Comparison of ENCODE assay signal across 9 mouse cellular contexts in the genomic region with DNA sequence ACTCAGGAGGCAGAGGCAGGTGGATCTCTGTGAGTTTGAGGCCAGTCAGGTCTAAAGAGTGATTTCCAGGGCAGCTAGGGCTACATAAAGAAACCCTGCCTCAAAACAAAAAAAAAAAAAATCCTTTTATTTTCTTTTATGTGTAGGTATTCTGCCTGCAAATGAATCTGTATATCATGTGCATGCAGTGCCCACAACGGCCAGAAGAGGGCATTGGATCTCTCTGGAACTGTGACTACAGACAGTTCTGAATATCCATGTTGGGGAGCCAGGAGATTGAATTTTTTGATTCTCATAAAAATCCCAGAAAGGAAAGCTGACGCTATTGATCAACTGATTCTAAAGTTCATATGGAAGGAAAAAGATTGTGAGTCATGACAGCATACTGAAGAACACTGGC.
A peak's percentile ranks its signal among the peaks of the same experiment; 100 is the strongest.
DNase-seq lines count a peak whose midpoint lies in the region; TF ChIP-seq lines count a peak whose summit lies in the region.
"Had no signal": no experiment of that assay in that cellular context is flagged by ENCODE, and none has a peak within 500 bp of the region (broad histone marks: within the 10 kb centered on the region; RNA-seq: fewer than 3 reads in every experiment).

No protein-coding gene starts in this region.

- H3K27ac ChIP-seq in gastrocnemius, adult 2 months, result no peak overlapping the region

- intact Hi-C loops in gastrocnemius, adult 2 months (cut with DNase I), result loop anchor here (10.0 kb wide), 1 partner anchor 112 kb away; no protein-coding TSS in a partner anchor
- intact Hi-C loops in gastrocnemius, postnatal 36 days (cut with DNase I), result no loop called here

- no peak overlapping the region for H3K4me3 ChIP-seq in gastrocnemius, adult 2 months
- H3K4me3 ChIP-seq: myocyte had no signal

- DNase-seq in gastrocnemius, adult 2 months, result no peak
- no peak for DNase-seq in gastrocnemius, postnatal 36 days
- peak; percentile 43 for DNase-seq in right cerebral cortex, adult 18-20 months
- DNase-seq in right cerebral cortex, postnatal 25 days, result no peak
- DNase-seq in brain, adult 2 months (ENCODE audit: low read depth, low spot score), result peak; percentile 58
- DNase-seq in layer of hippocampus, adult 11-12 months (ENCODE audit: low spot score), result peak; percentile 68
- DNase-seq in naive thymus-derived CD4-positive, alpha-beta T cell, adult 2 months (ENCODE audit: low read depth), result peak; percentile 7
- no peak for DNase-seq in Muller cell, postnatal 12 days (ENCODE audit: inconsistent ontology term)

- peak; percentile 58 for TF ChIP-seq CTCF in gastrocnemius, adult 2 months (IDR thresholded peaks at IDR 0.05)

Comparison
In these comparisons a context has a peak if more than half of its experiments do, and no peak if none do; other contexts are left out.
1. DNase-seq: peak in right cerebral cortex, adult 18-20 months (single experiment), brain, adult 2 months (single experiment), layer of hippocampus, adult 11-12 months (single experiment) and naive thymus-derived CD4-positive, alpha-beta T cell, adult 2 months (single experiment); none in gastrocnemius, adult 2 months (single experiment), gastrocnemius, postnatal 36 days (0 of 2), right cerebral cortex, postnatal 25 days (single experiment) and Muller cell, postnatal 12 days (single experiment).